Mouse (Mus musculus): ENCODE results near the gene Psmc5.

- TF ChIP-seq CTCF (IDR thresholded peaks at IDR 0.05; ENCODE audit: borderline replicate concordance, extremely low read depth, insufficient read depth, insufficient read length) (no peak), POLR2A (IDR thresholded peaks at IDR 0.05; ENCODE audit: borderline replicate concordance, extremely low read depth, insufficient read depth, insufficient read length, poor library complexity, severe bottlenecking) (no peak)
These were observed 30.3 kb downstream of the Psmc5 start for GRCm38 (mm10) chr11:106286206-106286605.
